Mouse (Mus musculus): ENCODE results near the gene Bcr. TPM values are rescaled to one million over a fixed set of nuclear protein-coding genes. Genes with fewer than 3 reads are reported as not detected.

Gene Bcr
- polyA plus RNA-seq, 1 experiment from 2014 or later, result 9.7 TPM

DNA sequence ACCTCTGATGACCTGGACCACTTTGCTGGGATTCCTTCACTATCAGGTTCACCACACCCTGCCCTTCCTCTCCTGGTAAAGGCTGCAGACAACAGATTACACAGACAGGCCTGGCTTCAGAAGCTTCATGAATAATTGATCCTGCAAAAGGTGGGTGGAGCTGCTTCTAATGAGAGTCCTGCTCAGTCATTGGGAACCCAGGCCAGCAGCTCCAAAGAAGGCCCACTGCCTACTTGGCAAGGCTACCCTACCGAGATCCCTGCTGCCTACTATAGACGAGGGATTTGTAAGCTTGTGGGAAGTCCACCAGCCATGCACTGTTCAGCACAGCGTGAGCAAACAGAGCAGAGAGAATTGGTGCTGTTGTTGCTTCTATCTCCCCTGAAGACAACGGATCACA lies 4.1 kb upstream of the Bcr start:
- Histone ChIP-seq H3K36me3 (no peaks in the 10 kb centered on the region), H3K4me2 (no peak overlapping the region), H3K4me1 (replicated peaks) (peaks cover 29% of the 10 kb centered on the region), H3K9me3 (replicated peaks) (no peaks in the 10 kb centered on the region), H3K27me3 (peaks cover 52% of the 10 kb centered on the region), H3K9ac (no peak overlapping the region), H3K4me3 (no peak overlapping the region), H3K27ac (no peak overlapping the region)
- ATAC-seq (replicated peaks; ENCODE audit: insufficient number of reproducible peaks, insufficient read depth, low FRiP score, low read depth), result no peak
- WGBS, result 38% methylated on average over 4 of the region's 4 CpGs

DNA sequence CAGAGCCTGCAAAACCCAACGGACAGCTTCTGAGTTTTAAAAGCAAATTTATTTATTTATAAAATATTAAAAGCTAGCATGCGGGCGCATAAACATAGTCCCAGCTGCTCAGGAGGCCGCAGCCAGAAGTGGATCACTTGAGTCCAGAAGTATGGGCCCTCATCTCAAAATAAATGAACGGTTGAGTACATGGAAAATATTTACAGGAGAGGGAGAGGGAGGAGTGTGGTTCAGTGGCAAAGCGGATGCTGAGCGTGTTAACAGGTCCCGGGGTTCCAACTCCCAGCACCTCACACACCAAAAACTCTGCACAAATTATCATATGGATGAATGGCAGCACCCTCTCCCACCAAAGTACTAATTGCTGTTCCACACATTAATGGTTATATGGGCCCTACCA lies 2.1 kb upstream of the Bcr start:
- no peak for ATAC-seq (replicated peaks; ENCODE audit: insufficient number of reproducible peaks, insufficient read depth, low FRiP score, low read depth)
- peaks cover 52% of the 10 kb centered on the region for H3K27me3 ChIP-seq
- no peaks in the 10 kb centered on the region for H3K36me3 ChIP-seq
- no peak overlapping the region for H3K4me3 ChIP-seq
- no peak overlapping the region for H3K27ac ChIP-seq
- H3K9me3 ChIP-seq (replicated peaks), result no peaks in the 10 kb centered on the region
- H3K4me2 ChIP-seq, result no peak overlapping the region
- no peak overlapping the region for H3K9ac ChIP-seq
- WGBS, result 67% methylated on average over 8 of the region's 8 CpGs
- H3K4me1 ChIP-seq (replicated peaks), result peaks cover 47% of the 10 kb centered on the region

DNA sequence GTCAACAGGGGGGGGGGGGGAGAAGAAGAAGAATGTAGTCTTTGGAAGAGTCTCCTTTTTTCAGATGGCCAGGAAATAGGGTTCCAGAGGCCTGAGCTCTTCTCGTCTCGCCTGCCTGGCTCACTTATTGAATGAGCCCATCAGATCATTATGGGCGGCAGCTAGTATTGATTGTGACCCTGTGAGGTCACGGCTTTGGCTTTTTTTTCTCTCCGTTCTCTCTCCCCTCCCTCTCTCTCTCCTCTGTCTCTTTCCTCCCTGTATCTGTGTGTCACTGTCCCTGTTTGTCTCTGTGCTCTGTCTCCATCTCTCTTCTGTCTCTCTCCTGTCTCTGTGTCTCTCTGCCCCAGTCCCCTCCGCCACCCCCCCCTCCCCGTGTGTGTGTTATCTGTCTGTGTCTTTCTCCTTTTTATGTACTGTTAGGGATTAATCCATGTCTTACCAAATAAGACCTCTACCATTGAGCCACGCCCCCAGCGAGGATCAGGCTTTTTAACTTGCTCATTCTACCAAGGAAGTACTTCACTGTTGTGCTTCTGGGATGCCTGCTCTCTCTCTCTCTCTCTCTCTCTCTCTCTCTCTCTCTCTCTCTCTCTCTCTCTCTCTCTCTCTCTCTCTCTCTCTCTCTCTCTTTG lies 1.5 kb upstream of the Bcr start:
- no peaks in the 10 kb centered on the region for H3K9me3 ChIP-seq (replicated peaks)
- 55% methylated on average over 9 of the region's 9 CpGs for WGBS
- H3K9ac ChIP-seq, result no peak overlapping the region
- H3K27ac ChIP-seq, result no peak overlapping the region
- no peak for ATAC-seq (replicated peaks; ENCODE audit: insufficient number of reproducible peaks, insufficient read depth, low FRiP score, low read depth)
- no peaks in the 10 kb centered on the region for H3K36me3 ChIP-seq
- peaks cover 47% of the 10 kb centered on the region for H3K4me1 ChIP-seq (replicated peaks)
- H3K27me3 ChIP-seq, result peaks cover 49% of the 10 kb centered on the region
- H3K4me3 ChIP-seq, result no peak overlapping the region
- H3K4me2 ChIP-seq, result peak overlapping the region; percentile 91

DNA sequence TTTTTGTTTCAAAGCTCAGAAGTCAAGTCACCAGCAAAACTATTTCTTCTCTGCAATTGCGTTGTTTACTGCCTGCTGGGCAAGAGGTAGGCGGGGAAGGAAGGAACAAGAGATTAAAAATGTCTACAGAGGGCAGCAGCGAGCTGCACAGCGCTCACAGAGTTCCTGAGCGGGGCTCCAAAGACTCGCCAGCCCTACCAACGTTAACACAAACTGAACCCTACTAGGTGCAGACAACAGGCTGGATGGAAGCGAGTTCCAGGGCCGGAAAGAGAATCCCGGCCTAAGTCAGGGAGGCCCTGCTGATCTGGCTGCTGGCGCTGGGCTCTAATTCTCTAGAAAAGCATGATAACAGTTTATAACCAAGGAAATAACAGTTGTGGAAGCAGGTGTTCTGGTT lies 996 bp upstream of the Bcr start:
- Histone ChIP-seq H3K27me3 (peaks cover 49% of the 10 kb centered on the region), H3K4me2 (peak overlapping the region; percentile 91), H3K9ac (no peak overlapping the region), H3K27ac (no peak overlapping the region), H3K9me3 (replicated peaks) (no peaks in the 10 kb centered on the region), H3K36me3 (no peaks in the 10 kb centered on the region), H3K4me1 (replicated peaks) (peaks cover 48% of the 10 kb centered on the region), H3K4me3 (peak overlapping the region; percentile 86)
- WGBS, result 2% methylated on average over 11 of the region's 11 CpGs
- ATAC-seq (replicated peaks; ENCODE audit: insufficient number of reproducible peaks, insufficient read depth, low FRiP score, low read depth), result no peak

DNA sequence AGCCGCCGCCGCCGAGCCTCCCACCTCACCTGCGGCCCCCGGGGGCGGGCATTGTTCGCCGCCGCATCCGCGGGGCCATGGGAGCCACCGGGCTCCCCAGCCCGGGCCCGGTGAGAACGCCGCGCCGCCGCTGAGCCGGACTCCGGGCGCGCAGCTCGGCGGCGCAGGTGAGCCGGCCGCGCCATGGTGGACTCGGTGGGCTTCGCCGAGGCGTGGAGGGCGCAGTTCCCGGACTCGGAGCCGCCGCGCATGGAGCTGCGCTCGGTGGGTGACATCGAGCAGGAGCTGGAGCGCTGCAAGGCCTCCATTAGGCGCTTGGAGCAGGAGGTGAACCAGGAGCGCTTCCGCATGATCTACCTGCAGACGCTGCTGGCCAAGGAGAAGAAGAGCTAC lies 447 bp downstream of the Bcr start:
- no peaks in the 10 kb centered on the region for H3K9me3 ChIP-seq (replicated peaks)
- peak overlapping the region; percentile 57 for H3K27ac ChIP-seq
- peak overlapping the region; percentile 86 for H3K4me3 ChIP-seq
- H3K4me1 ChIP-seq (replicated peaks), result peaks cover 53% of the 10 kb centered on the region
- 0% methylated on average over 33 of the region's 48 CpGs for WGBS
- H3K9ac ChIP-seq, result peak overlapping the region; percentile 80
- peak; percentile 3; the same call in 1 of the 2 replicates for ATAC-seq (replicated peaks; ENCODE audit: insufficient number of reproducible peaks, insufficient read depth, low FRiP score, low read depth)
- H3K4me2 ChIP-seq, result peak overlapping the region; percentile 91
- no peaks in the 10 kb centered on the region for H3K36me3 ChIP-seq
- H3K27me3 ChIP-seq, result peaks cover 47% of the 10 kb centered on the region

DNA sequence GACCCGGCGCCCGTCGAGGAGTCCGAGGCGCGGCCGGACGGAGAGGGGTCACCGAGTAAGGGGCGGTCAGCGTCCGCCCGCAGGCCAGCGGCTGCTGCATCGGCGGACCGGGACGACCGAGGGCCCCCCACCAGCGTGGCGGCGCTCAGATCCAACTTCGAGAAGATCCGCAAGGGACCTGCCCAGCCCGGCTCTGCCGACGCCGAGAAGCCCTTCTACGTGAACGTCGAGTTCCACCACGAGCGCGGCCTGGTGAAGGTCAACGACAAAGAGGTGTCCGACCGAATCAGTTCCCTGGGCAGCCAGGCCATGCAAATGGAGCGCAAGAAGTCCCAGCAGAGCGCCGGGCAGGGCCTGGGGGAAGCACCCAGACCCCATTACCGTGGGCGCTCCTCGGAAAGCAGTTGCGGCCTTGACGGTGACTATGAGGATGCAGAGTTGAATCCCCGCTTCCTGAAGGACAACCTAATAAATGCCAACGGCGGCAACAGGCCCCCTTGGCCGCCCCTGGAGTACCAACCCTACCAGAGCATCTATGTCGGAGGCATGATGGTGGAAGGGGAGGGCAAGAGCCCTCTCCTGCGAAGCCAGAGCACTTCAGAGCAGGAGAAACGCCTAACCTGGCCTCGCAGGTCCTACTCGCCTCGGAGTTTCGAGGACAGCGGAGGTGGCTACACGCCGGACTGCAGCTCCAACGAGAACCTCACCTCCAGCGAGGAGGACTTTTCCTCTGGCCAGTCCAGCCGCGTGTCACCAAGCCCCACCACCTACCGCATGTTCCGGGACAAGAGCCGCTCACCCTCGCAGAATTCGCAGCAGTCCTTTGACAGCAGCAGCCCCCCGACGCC lies 1.2 kb downstream of the Bcr start:
- Histone ChIP-seq H3K9ac (peak overlapping the region; percentile 80), H3K27me3 (peaks cover 41% of the 10 kb centered on the region), H3K4me1 (replicated peaks) (peaks cover 55% of the 10 kb centered on the region), H3K4me3 (peak overlapping the region; percentile 86), H3K27ac (no peak overlapping the region), H3K36me3 (no peaks in the 10 kb centered on the region; the same call in 1 of the 2 replicates), H3K9me3 (replicated peaks) (no peaks in the 10 kb centered on the region), H3K4me2 (peak overlapping the region; percentile 91)
- WGBS, result 3% methylated on average over 71 of the region's 71 CpGs
- no peak for ATAC-seq (replicated peaks; ENCODE audit: insufficient number of reproducible peaks, insufficient read depth, low FRiP score, low read depth)

DNA sequence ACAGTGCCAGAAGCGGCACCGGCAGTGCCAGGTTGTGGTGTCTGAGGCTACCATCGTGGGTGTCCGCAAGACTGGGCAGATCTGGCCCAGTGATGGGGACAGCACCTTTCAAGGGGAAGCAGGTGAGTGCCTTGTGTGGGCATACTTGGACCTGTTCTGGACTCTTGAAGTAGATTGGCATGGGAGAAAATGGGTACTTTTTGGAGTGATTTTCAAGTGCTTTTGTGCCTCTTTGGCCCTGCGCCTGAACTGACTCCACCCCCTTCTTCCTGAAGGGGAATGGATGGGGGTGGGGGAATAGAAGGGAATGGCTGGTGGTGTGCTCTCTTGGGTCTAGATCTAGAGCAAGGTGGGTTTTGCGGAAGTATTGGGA lies 1.8 kb downstream of the Bcr start:
- H3K27ac ChIP-seq, result no peak overlapping the region
- H3K4me3 ChIP-seq, result peak overlapping the region; percentile 86
- H3K4me2 ChIP-seq, result peak overlapping the region; percentile 91
- peaks cover 35% of the 10 kb centered on the region for H3K27me3 ChIP-seq
- H3K4me1 ChIP-seq (replicated peaks), result peaks cover 57% of the 10 kb centered on the region
- H3K36me3 ChIP-seq, result no peaks in the 10 kb centered on the region; the same call in 1 of the 2 replicates
- H3K9me3 ChIP-seq (replicated peaks), result no peaks in the 10 kb centered on the region
- 24% methylated on average over 6 of the region's 6 CpGs for WGBS
- no peak for ATAC-seq (replicated peaks; ENCODE audit: insufficient number of reproducible peaks, insufficient read depth, low FRiP score, low read depth)
- peak overlapping the region; percentile 80 for H3K9ac ChIP-seq

DNA sequence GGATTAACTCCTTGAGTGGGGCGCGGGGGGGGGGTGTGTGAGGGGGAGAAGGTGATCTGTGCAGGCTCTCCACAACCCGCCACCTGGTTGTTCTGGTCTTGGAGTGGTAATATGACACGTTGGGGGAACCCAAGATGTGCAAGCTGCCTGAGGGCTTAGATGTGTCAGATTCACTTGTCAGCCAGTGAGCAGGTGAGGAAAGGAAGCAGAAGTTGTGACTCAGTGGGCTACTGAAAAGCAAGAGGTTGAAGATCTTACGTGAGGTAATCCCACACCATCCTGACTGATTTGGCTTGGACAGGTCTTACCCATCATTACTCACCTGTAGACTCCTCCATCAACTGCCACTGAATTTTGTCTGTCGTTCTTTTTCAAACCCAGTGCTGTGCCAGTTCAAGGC lies 2.2 kb downstream of the Bcr start:
- Histone ChIP-seq H3K9me3 (replicated peaks) (no peaks in the 10 kb centered on the region), H3K4me3 (peak overlapping the region; percentile 86), H3K36me3 (no peaks in the 10 kb centered on the region; the same call in 1 of the 2 replicates), H3K9ac (no peak overlapping the region), H3K4me1 (replicated peaks) (peaks cover 59% of the 10 kb centered on the region), H3K27ac (no peak overlapping the region), H3K27me3 (peaks cover 31% of the 10 kb centered on the region), H3K4me2 (peak overlapping the region; percentile 91)
- 41% methylated on average over 6 of the region's 6 CpGs for WGBS
- ATAC-seq (replicated peaks; ENCODE audit: insufficient number of reproducible peaks, insufficient read depth, low FRiP score, low read depth), result no peak

DNA sequence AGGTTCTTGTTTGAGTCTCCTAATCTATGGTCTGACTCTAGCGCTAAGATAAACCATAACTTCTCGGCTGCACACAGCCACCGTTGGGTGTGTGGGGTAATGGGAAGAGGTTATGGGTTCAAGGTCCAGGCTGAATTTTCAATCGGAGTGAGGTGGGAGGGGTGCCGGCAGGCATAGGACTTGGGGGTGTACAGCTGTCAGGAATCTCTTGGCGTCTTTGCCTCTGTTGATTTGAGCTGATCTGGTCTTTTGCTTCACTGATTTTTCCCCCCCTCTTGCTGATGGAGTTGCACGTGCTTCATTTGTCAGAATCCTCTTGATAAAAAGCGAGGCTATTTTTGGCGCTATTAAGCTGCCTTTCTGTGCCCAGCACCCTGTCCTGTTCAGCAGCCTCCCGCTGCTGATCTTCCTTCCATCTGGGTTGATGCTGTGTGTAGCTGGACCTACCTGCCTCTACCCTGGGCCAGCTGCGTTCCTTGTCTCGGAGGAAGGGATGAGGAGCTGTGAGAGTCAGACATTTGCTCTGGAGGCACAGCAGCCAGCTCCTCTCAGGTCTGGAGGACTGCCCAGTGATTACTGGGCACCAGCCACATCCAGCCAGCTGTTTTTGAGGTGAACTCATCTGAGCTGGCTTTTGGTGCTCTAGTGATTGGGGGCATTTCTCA lies 3.0 kb downstream of the Bcr start:
- Histone ChIP-seq H3K4me1 (replicated peaks) (peaks cover 65% of the 10 kb centered on the region), H3K4me3 (peak overlapping the region; percentile 28), H3K4me2 (peak overlapping the region; percentile 91), H3K27me3 (peaks cover 24% of the 10 kb centered on the region), H3K36me3 (no peaks in the 10 kb centered on the region; the same call in 1 of the 2 replicates), H3K9ac (0 out of 2 replicates have a peak overlapping the region, but pooled peaks have one; percentile 30), H3K9me3 (replicated peaks) (no peaks in the 10 kb centered on the region), H3K27ac (peak overlapping the region; percentile 21; the same call in 1 of the 2 replicates)
- no peak for ATAC-seq (replicated peaks; ENCODE audit: insufficient number of reproducible peaks, insufficient read depth, low FRiP score, low read depth)
- 27% methylated on average over 12 of the region's 12 CpGs for WGBS

DNA sequence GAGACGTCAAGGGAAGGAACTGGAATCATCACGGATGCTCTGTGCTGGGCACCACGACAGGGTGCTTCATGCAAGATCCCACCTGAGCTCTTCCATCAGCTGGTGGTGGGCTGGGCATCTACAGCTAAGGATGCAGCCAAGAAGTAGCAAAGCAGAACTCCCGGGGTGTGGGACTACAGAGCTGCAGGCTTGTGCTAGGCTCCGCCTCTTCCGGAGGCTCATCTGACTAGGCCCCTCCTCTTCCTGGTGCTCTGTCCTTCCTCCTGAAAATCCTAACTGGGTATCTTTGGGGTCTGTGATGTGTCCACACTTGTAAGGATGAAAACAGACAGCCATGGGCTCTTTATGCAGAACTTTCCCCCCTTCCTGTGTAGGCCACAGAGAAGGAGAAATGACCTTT lies 5.3 kb downstream of the Bcr start:
- 81% methylated on average over 6 of the region's 6 CpGs for WGBS
- Histone ChIP-seq H3K9me3 (replicated peaks) (no peaks in the 10 kb centered on the region), H3K36me3 (no peaks in the 10 kb centered on the region; the same call in 1 of the 2 replicates), H3K4me3 (no peak overlapping the region), H3K27ac (no peak overlapping the region), H3K27me3 (peaks cover 20% of the 10 kb centered on the region), H3K9ac (no peak overlapping the region), H3K4me2 (no peak overlapping the region), H3K4me1 (replicated peaks) (peaks cover 74% of the 10 kb centered on the region)
- ATAC-seq (replicated peaks; ENCODE audit: insufficient number of reproducible peaks, insufficient read depth, low FRiP score, low read depth), result no peak

DNA sequence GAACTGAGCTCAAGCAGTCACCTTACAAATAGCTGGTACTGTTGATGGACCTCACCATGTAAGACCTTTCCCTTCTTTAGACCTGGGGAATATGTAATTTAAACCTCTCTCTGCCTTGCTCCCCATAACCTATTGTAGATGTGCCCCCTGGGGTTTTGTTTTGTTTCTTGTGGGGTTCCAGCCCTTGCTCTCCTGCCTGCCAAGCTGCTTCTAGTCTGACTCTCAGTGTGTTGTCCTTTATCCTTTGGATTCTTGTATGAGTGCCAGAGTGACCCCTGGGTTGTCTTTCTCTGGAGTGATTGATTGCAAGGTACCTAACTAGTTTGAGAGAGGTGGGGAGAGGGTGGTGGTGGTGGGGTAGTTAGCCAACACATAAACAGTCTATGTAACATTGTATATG lies 7.1 kb downstream of the Bcr start:
- Histone ChIP-seq H3K27ac (no peak overlapping the region), H3K9ac (no peak overlapping the region), H3K9me3 (replicated peaks) (no peaks in the 10 kb centered on the region), H3K36me3 (no peaks in the 10 kb centered on the region; the same call in 1 of the 2 replicates), H3K4me2 (no peak overlapping the region), H3K27me3 (peaks cover 5% of the 10 kb centered on the region), H3K4me1 (replicated peaks) (peaks cover 59% of the 10 kb centered on the region), H3K4me3 (no peak overlapping the region)
- no peak for ATAC-seq (replicated peaks; ENCODE audit: insufficient number of reproducible peaks, insufficient read depth, low FRiP score, low read depth)

Data from heart, embryonic 15.5 days (tissue).